Comparison of ENCODE assay signal across 9 mouse cellular contexts in the genomic region with DNA sequence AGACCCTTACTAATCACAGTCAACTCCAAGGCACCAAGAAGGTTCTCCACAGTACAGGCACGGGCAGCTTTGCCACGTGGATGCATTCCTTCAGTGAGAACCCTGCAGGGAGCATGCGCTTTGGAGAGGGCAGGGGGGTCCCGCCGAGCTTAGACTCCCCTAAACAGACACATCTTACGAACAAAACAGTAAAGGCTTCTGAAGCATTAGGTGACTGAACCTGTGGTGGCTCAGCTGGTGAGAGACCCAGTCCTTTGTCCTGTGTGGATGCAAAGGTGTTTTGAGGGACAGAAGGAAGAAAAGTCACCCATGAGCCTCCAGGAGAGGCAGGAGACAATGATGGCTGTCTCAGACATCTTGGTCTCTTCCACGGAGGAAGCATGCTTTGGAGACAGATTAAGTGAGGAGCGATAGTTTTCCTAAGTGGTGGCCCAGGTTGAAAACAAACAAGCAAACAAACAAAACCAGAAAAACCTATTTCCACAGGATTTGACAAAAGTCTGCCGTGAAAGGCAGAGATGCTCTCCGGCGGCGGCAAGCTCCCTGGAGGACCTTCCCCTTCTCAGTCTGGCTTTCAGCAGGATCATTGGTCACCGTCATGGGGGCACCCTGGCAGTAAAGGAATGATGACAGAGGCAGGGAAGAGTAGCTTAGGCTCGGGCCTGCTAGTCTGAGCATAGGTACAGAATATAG.
DNase-seq lines count a peak whose midpoint lies in the region; ATAC-seq and TF ChIP-seq lines count a peak whose summit lies in the region.
"Had no signal": no experiment of that assay in that cellular context is flagged by ENCODE, and none has a peak within 500 bp of the region (broad histone marks: within the 10 kb centered on the region; RNA-seq: fewer than 3 reads in every experiment).

No protein-coding gene starts in this region.

- H3K27ac ChIP-seq in layer of hippocampus, adult 2 months, result peak overlapping the region; percentile 65
- peak overlapping the region; percentile 79 for H3K27ac ChIP-seq in embryonic facial prominence, embryonic 14.5 days (replicated peaks; ENCODE audit: low read depth, low read length)
- H3K27ac ChIP-seq in intestine, embryonic 16.5 days (ENCODE audit: low read length), result peak overlapping the region; percentile 79

- no peak overlapping the region for H3K4me3 ChIP-seq in layer of hippocampus, adult 2 months
- no peak overlapping the region for H3K4me3 ChIP-seq in embryonic facial prominence, embryonic 14.5 days (ENCODE audit: low read depth, low read length)
- H3K4me3 ChIP-seq in intestine, embryonic 16.5 days (ENCODE audit: low read length), result no peak overlapping the region

- no peak for TF ChIP-seq CTCF in layer of hippocampus, adult 2 months (conservative IDR thresholded peaks at IDR 0.05)

- H3K4me2 ChIP-seq in embryonic facial prominence, embryonic 14.5 days (ENCODE audit: low read depth, low read length), result peak overlapping the region; percentile 19; the same call in 1 of the 2 replicates
- H3K4me2 ChIP-seq in intestine, embryonic 16.5 days (ENCODE audit: low read depth, low read length), result no peak overlapping the region

- H3K9ac ChIP-seq in embryonic facial prominence, embryonic 14.5 days (ENCODE audit: low read depth, low read length), result no peak overlapping the region; the same call in 1 of the 2 replicates
- peak overlapping the region; percentile 36; the same call in 1 of the 2 replicates for H3K9ac ChIP-seq in intestine, embryonic 16.5 days (ENCODE audit: low read depth, low read length)

- no peak for DNase-seq in layer of hippocampus, adult 2 months (ENCODE audit: low spot score in 2 of 2)
- DNase-seq in layer of hippocampus, adult 9-10 months (ENCODE audit: low spot score), result no peak
- no peak for DNase-seq in embryonic facial prominence, embryonic 14.5 days (ENCODE audit: low spot score)
- DNase-seq in retina, embryonic 14.5 days (ENCODE audit: low spot score), result peak; percentile 29
- no peak for DNase-seq in urinary bladder, adult 2 months (ENCODE audit: low spot score)
- DNase-seq in layer of hippocampus, postnatal 25 days (ENCODE audit: extremely low spot score in 1 of 2, low spot score in 1 of 2), result no peak
- DNase-seq: cerebellum, adult 9-11 months; spleen, adult 18-20 months had no signal

- no peaks in the 10 kb centered on the region for H3K36me3 ChIP-seq in embryonic facial prominence, embryonic 14.5 days (ENCODE audit: control insufficient read depth, insufficient read depth, low read length)
- no peaks in the 10 kb centered on the region for H3K36me3 ChIP-seq in intestine, embryonic 16.5 days (ENCODE audit: control insufficient read depth, insufficient read depth, low read length)

- peaks cover 41% of the 10 kb centered on the region for H3K4me1 ChIP-seq in embryonic facial prominence, embryonic 14.5 days (ENCODE audit: control insufficient read depth, insufficient read depth, low read length)
- peaks cover 41% of the 10 kb centered on the region for H3K4me1 ChIP-seq in intestine, embryonic 16.5 days (ENCODE audit: control insufficient read depth, insufficient read depth, low read length)

- no peaks in the 10 kb centered on the region for H3K27me3 ChIP-seq in embryonic facial prominence, embryonic 14.5 days (replicated peaks; ENCODE audit: control insufficient read depth, insufficient read depth, low read length)
- no peaks in the 10 kb centered on the region for H3K27me3 ChIP-seq in intestine, embryonic 16.5 days (replicated peaks; ENCODE audit: control insufficient read depth, insufficient read depth, low read length)

- no peak for ATAC-seq in embryonic facial prominence, embryonic 14.5 days (ENCODE audit: low read depth)
- ATAC-seq in intestine, embryonic 16.5 days, result no peak

- H3K9me3 ChIP-seq in embryonic facial prominence, embryonic 14.5 days (ENCODE audit: control insufficient read depth, low read length), result no peaks in the 10 kb centered on the region
- H3K9me3 ChIP-seq in intestine, embryonic 16.5 days (ENCODE audit: control insufficient read depth, low read length), result no peaks in the 10 kb centered on the region

- 13% methylated on average over 14 of the region's 14 CpGs for WGBS in embryonic facial prominence, embryonic 14.5 days
- 35% methylated on average over 14 of the region's 14 CpGs for WGBS in intestine, embryonic 16.5 days
